Mouse (Mus musculus): ENCODE results near the gene Rps3a1. TPM values are rescaled to one million over a fixed set of nuclear protein-coding genes. Genes with fewer than 3 reads are reported as not detected.

Gene Rps3a1
- total RNA-seq (2021), result 100 to 1,000 TPM; 337 to 339 TPM

- intact Hi-C loops (cut with DNase I), result loop anchor here (1.0 to 5.0 kb wide), 2 partner anchors 81 to 570 kb away; partner anchors contain the start of gene Gatb
- peak; percentile 99 for DNase-seq (ENCODE audit: low spot score in 2 of 2)
These were observed at the start of gene Rps3a1 for GRCm38 (mm10) chr3:86142263-86142933. TSS of gene Rps3a1 (minus strand) at chr3:86142702.

- no peak for DNase-seq (ENCODE audit: low spot score in 2 of 2)
- intact Hi-C loops (cut with DNase I), result no loop called here
These were observed 45.4 kb upstream of the Rps3a1 start for GRCm38 (mm10) chr3:86187736-86188389.

GRCm38 (mm10) chr3:86184546-86184945 lies 42.0 kb upstream of the Rps3a1 start:
- intact Hi-C loops (cut with DNase I), result no loop called here
- no peak for DNase-seq (ENCODE audit: low spot score in 2 of 2)

DNA sequence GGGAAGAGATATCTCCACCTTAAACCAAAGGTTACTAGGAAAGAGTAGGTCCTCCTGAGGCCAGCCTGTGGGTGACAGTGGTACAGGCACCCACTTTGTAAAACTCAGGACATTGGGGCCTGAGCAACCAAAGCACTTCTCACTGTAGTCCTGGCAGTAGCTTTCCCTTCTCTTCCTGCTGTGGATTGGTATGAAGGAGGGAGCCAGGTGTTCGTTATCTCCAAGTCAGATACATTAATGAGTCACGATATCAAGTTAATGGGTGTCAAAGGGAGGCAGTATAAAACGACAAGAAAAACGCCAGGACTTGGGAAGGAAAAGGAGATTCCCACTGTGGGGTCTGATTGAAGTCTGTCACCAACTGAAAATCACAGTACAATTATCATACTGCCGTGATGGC lies 38.6 kb upstream of the Rps3a1 start:
- intact Hi-C loops (cut with DNase I), result no loop called here
- DNase-seq (ENCODE audit: low spot score in 2 of 2), result no peak

DNA sequence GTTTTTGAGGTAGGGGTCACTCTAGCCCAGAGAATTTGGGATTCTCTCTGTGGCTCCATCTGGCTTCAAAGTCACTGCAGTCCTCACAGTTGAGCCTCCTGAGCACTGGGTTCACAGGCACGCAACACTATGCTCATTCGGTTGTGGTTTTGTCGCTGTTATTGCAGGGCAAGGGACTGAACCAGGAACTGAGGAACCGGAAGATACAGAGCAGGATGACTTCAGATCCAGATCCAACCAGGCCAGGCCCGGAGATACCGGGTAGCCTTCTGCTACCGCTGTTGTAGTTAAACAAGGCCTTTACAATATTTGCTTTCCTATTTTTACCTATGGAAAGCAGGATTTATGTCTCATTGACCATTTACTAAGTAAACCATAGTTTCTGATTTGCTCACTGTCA lies 37.2 kb upstream of the Rps3a1 start:
- DNase-seq (ENCODE audit: low spot score in 2 of 2), result no peak
- intact Hi-C loops (cut with DNase I), result no loop called here

DNA sequence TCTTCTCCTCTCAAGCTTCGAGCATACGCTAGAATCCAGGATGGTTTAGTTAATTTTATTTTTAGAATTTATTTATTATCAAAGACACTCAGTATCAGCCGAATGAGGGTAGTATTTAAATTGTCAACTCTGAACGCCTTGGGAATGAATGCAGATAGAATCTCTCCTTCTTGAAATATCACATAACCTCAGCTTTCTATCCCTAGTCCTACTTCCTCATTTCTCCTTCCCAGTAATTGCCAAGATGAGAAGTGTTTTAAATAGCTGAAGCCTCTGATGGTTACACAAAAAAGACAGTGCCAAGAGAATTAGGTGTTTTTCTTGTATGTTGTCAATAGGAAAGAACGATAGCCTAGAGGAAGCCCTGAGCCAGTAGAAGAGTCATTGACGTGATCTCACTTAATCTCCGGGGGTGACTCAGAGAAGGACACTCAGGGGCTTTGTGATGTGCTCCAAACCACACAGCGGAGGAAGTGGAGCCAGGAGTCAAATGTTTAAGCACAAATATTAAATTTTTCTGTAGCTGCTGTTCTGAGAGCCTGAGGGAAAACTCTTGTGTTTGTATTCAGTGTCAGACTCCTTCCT lies 26.4 kb upstream of the Rps3a1 start:
- no peak for DNase-seq (ENCODE audit: low spot score in 2 of 2)
- intact Hi-C loops (cut with DNase I), result no loop called here

GRCm38 (mm10) chr3:86149521-86149920 lies 7.0 kb upstream of the Rps3a1 start:
- intact Hi-C loops (cut with DNase I), result no loop called here
- no peak for DNase-seq (ENCODE audit: low spot score in 2 of 2)

DNA sequence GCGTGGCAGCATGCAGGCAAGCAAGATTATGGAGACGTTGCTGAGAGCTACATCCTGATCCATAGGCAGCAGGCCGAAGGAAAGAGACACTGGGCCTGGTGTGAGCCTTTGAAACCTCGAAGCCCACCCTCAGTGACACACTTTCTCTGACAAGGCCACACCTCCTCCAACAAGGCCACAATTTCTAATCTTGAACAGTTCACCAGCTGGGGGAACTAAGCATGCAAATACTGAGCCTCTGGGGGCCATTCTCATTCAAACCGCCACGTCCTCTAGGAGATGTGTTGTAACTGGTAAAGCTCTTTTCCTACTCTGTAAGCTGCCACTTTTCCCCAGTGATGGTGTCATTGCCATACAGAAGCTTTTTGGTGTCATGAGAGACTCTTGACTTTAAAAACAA lies 6.6 kb upstream of the Rps3a1 start:
- intact Hi-C loops (cut with DNase I), result no loop called here
- DNase-seq (ENCODE audit: low spot score in 2 of 2), result no peak

DNA sequence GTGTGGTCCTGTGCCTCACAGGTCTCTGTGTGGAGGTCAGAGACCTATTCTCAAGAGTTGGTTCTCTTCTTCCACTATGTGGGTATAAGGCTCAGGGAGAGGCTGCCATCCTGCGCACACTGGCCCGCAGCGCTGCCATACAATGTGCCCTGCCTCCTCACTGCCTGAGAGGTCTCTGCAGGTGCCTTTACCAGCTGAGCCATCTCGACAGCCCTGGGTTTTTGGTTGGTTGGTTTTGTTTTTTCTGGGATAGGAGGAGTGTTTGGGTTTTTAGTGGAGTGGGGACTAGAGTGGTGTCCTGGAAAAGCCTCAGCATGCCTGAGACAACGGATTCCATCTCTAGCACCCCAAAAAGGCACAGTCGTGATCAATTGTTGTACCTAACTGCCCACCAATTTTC lies 841 bp upstream of the Rps3a1 start:
- intact Hi-C loops (cut with DNase I), result loop anchor here (5.0 kb wide), 1 partner anchor 571 kb away; the partner anchor contains the start of gene Gatb

GRCm38 (mm10) chr3:86142934-86143317 lies 424 bp upstream of the Rps3a1 start:
- intact Hi-C loops (cut with DNase I), result loop anchor here (1.0 to 5.0 kb wide), 2 partner anchors 80 to 571 kb away; partner anchors contain the start of gene Gatb
- DNase-seq (ENCODE audit: low spot score in 2 of 2), result no peak

More for the DNA sequence above, 841 bp upstream of the Rps3a1 start:
- DNase-seq (ENCODE audit: low spot score in 2 of 2), result no peak

DNA sequence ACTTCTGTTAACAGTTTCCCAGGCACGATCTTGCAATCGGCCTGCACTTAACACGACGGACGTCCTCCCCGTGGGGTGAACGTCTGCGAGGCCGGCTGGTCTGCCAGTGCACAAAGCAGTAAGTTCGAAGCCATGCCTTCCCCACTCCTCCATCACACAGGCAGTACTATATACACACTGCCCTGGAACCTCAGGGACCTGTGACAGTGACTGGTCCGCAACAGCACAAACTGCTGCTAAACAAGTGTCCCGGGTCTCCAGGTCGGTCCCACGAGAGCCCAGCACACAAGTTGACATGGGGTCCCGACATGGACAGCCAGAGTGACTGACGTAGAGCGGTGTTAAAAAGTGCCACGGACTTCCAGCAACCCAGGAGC lies 628 bp downstream of the Rps3a1 start:
- DNase-seq (ENCODE audit: low spot score in 2 of 2), result no peak
- intact Hi-C loops (cut with DNase I), result loop anchor here (1.0 to 5.0 kb wide), 2 partner anchors 81 to 570 kb away; partner anchors contain the start of gene Gatb

DNA sequence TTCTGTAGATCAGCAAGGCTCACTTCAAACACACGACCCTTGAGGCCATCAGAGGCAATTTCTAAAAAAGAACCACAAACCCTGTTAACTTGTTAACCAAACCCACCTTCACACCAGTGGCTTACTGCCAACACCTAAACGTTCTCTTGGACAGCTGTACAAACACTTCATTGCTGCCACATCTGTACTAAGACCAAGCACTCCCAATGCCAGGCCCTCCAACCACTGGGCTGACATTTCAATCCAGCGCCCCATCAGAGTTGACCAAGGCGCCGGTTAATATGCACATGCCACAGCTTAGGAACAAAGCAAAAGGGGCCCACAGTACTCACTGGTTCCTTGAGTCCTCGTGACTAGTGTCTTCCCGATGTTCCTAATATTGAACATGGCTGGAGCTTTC lies 1.1 kb downstream of the Rps3a1 start:
- intact Hi-C loops (cut with DNase I), result loop anchor here (5.0 kb wide), 1 partner anchor 569 kb away; the partner anchor contains the start of gene Gatb
- DNase-seq (ENCODE audit: low spot score in 2 of 2), result no peak

DNA sequence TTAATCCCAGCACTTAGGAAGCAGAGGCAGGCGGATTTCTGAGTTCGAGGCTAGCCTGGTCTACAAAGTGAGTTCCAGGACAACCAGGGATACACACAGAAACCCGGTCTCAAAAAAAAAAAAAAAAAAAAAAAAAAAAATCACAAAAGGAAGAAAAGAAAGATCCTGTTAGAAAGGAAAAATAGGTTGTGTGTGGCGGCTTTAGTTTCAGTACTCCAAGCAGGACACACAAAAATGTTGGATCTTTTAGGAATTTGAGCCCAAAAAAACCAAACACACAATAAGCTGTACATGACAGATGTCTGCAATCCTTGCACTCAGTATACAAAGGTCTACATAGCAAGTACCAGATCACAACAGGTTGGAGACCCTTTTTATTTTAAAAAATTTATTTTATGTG lies 2.8 kb downstream of the Rps3a1 start:
- intact Hi-C loops (cut with DNase I), result loop anchor here (5.0 kb wide), 1 partner anchor 567 kb away; the partner anchor contains the start of gene Gatb
- DNase-seq (ENCODE audit: low spot score in 2 of 2), result no peak

DNA sequence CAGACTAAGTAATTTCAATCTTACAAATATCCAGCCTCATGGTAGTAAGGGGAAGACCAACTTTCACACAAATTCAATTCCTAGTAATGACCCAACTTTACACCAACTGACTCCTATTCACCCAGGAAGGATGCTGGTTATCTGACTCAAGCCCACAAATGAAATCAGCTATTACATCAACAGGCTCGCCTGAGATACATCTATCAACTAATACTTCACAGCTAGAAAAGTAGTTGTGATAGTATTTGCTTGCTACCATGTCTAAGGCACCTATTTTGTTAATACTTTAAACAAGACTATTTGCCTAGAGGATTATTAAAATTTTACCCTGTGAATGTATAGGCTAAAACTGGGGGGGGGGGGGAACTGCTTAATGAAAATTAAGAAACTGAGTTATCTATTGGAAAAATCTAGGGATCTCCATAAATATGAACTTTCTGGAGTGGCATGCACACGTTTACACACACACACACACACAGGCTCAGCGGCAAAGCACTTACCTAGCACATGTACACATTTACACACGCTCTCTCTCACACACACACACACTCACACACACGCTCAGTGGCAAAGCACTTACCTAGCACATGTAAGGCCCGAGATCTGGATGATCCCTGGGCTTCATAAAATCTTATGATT lies 5.4 kb downstream of the Rps3a1 start:
- intact Hi-C loops (cut with DNase I), result no loop called here
- DNase-seq (ENCODE audit: low spot score in 2 of 2), result no peak

DNA sequence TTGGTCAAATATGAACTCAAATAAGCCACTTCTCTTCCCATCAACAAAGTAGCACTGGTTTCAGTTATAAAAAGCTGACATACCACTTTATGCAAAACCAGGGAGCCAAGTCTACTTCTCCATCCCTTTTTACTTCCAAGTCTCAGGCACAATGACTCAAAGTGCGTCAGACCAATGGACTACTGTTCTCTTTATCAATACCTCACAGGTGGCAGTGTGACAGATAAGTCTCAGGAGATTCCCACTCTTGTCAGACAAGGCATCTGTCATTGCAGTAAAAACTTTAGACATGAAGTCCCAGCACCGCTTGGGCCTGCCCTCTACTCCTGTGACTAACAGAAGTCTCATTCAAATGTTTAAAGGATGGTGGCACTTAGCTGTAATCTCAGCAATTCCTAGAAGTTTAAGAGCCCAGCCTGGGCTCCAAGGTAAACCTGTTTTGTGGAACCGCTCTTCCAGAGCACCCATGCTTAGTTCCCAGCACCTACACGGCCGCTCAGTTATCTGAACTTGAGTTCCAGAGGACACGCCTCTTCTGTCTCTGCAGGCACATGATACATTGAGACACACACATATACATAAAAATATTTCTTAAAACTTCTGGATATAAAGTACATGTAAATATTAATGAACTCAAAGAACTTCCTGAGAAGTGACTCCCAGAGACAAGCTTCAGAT lies 6.5 kb downstream of the Rps3a1 start:
- intact Hi-C loops (cut with DNase I), result no loop called here

GRCm38 (mm10) chr3:86134939-86135638 lies 7.4 kb downstream of the Rps3a1 start:
- intact Hi-C loops (cut with DNase I), result no loop called here

More for the DNA sequence above, 6.5 kb downstream of the Rps3a1 start:
- no peak for DNase-seq (ENCODE audit: low spot score in 2 of 2)

DNA sequence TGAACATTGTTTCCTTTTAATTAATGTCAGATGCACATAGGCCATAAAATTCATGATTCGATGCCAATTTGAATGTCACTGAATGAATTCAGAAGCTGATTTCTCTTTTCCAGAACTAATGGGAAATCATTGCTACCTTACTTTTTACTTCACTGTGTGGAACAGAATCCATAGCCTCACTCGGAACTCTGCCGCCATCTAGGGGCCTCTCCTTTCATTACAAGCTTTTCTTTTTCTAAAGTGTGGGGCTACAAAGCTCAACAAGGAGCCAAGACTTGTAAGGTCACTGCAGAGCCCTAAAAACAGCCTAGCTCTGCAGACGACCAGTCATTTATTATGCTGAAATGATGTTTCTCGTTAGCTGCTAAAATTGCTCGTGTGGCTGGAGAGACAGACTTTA lies 12.7 kb downstream of the Rps3a1 start:
- intact Hi-C loops (cut with DNase I), result loop anchor here (5.0 kb wide), 3 partner anchors 207 to 1212 kb away; no protein-coding TSS in a partner anchor

More at GRCm38 (mm10) chr3:86134939-86135638, 7.4 kb downstream of the Rps3a1 start:
- DNase-seq (ENCODE audit: low spot score in 2 of 2), result no peak

GRCm38 (mm10) chr3:86123251-86123746 lies 19.2 kb downstream of the Rps3a1 start:
- DNase-seq (ENCODE audit: low spot score in 2 of 2), result no peak
- intact Hi-C loops (cut with DNase I), result no loop called here

More for the DNA sequence above, 12.7 kb downstream of the Rps3a1 start:
- DNase-seq (ENCODE audit: low spot score in 2 of 2), result peak; percentile 75 to 84

- no peak for DNase-seq (ENCODE audit: low spot score in 2 of 2)
- intact Hi-C loops (cut with DNase I), result no loop called here
These were observed 20.3 kb downstream of the Rps3a1 start for GRCm38 (mm10) chr3:86122156-86122555.

All from left cerebral cortex, postnatal 25 days (tissue).